Mouse (Mus musculus) liver, adult (tissue): ENCODE results near the gene Samd10.

Source experiments
- GATA4 ChIP-seq: IDR thresholded peaks from 2 replicates; pipeline ENCODE4 v1.6.1; 2014; ENCODE audit warnings: mild to moderate bottlenecking, low read length; ENCODE audit not compliant: insufficient replicate concordance

Gene Samd10

DNA sequence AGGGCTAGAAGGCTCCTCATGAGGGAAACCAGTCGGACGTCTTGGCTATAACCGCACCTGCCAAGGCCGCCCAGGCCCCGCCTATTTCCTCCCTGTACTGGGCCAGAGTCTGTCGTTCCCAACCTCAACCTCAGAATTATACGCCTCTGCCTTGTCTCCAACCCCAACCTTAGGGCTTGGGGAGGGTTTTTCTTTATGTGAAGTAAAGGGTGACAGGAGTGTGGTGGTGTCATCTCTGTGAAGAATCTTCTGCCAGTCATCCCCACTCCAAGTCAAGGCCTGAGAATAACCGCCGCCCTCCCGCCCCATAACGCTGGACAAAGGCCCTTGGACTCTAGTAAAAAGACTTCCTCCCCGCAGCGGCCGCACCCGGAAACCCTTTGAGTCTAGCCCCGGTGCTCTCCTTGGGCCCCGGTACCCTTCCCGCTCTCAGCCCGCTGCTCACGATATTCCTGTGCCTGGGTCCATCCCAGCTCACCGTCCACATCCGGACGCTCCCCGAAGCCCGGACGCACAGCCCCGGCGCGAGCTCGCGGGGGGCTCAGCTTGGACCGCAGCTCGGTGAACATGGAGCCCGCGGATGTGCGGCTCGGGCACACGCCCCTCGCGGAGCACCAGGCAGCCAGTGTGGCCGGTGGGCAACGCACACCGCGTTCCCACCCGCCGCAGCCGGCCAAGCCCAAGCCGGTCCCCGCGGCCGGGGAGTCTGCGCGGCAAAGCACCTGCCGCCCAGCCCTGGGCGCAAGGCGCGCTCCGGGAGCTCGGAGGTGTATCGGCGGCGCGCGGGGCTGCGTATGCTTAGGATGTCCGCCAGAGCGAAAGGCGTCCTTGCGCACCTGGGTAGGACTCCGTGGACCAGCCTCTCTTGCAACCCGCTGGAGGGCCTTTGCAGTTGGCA, at the start of gene Samd10:
Gene Samd10 (minus strand): TSS at position 759 of the 898 bp plus-strand sequence.
- TF ChIP-seq GATA4, result no peak

GRCm38 (mm10) chr2:181646626-181647472, 47.8 kb upstream of the Samd10 start:
- TF ChIP-seq GATA4, result no peak

DNA sequence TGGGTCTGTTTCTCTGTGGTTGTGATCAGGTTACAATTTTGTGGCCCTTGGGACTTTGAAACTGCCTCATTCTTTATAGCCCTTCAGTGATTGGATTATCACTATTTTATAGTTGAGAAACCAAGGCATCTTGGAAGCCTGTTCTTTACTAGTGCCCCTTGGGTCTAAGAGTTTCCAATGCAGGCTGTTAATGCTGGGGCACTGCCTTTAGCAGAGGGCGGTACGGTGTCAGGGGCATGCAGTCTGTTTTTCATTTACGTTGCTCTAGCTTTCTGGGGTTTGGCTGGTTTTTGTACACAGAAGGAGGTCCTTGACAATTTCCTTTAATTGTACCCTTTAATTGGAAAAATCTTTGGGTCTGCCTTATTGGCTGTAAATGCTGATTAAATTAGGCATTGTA, 46.7 kb upstream of the Samd10 start:
- TF ChIP-seq GATA4, result no peak

DNA sequence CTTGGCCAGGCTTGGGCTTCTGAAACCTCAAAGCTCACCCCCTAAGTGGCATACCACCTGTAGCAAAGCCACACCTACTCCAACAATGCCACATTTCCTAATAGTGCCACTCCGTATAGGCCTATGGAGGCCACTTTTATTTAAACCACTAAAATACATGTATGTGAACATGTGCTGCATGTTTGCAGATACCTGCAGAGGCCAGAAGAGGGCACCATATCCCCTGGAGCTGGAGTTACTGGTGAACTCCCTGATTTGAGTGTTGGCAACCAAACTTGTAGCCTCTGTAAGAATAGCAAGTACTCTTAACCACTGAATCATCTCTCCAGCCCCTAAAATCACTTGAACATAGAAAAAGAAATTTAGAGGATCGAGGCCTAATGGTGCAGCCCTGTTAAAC, 45.3 kb upstream of the Samd10 start:
- TF ChIP-seq GATA4, result no peak

- no peak for TF ChIP-seq GATA4
Observed at GRCm38 (mm10) chr2:181635865-181636264, 36.9 kb upstream of the Samd10 start.

- TF ChIP-seq GATA4, result no peak
Observed at GRCm38 (mm10) chr2:181632624-181633023, 33.6 kb upstream of the Samd10 start.

DNA sequence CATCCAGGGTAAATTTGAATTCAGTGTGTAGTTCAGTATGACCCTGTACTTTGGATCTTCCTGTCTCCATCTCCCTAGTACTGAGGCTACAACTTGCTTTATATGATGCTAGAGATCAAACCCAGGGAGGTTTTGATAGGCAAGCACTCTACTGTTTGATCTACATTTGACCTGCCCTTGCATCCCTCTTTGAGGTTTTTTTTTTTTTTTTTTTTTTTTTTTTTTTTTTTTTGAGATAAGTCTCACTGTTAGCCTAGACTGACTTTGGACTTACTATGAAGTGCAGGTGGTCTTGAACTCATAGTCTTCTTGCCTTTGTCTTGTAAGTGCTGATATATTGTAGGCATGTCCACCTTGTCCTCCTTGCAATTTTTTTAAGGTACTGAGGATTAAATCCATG, 29.5 kb upstream of the Samd10 start:
- TF ChIP-seq GATA4, result no peak

DNA sequence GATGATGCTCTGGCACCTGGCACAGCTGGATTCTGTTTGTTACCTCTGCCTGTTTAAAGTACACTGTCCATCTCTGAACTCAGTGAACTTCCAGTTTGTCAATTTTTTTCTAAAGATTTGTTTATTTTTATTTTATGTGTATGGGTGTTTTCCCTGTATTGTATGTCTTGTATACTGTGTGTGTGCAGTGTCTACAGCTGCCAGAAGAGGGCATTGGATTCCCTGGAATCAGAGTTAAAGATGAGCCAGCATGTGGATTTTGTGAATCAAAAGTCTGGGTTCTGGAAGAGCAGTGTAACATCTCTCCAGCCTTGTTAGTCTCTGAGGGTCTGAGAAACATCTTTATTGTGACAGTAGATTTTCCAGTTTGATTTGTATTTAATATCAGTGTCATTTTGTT, 24.4 kb upstream of the Samd10 start:
- TF ChIP-seq GATA4, result no peak

GRCm38 (mm10) chr2:181618761-181619495, 19.9 kb upstream of the Samd10 start:
- no peak for TF ChIP-seq GATA4

GRCm38 (mm10) chr2:181602367-181602766, 3.4 kb upstream of the Samd10 start:
- no peak for TF ChIP-seq GATA4

- TF ChIP-seq GATA4, result no peak
Observed at GRCm38 (mm10) chr2:181601751-181602145, 2.7 kb upstream of the Samd10 start.

DNA sequence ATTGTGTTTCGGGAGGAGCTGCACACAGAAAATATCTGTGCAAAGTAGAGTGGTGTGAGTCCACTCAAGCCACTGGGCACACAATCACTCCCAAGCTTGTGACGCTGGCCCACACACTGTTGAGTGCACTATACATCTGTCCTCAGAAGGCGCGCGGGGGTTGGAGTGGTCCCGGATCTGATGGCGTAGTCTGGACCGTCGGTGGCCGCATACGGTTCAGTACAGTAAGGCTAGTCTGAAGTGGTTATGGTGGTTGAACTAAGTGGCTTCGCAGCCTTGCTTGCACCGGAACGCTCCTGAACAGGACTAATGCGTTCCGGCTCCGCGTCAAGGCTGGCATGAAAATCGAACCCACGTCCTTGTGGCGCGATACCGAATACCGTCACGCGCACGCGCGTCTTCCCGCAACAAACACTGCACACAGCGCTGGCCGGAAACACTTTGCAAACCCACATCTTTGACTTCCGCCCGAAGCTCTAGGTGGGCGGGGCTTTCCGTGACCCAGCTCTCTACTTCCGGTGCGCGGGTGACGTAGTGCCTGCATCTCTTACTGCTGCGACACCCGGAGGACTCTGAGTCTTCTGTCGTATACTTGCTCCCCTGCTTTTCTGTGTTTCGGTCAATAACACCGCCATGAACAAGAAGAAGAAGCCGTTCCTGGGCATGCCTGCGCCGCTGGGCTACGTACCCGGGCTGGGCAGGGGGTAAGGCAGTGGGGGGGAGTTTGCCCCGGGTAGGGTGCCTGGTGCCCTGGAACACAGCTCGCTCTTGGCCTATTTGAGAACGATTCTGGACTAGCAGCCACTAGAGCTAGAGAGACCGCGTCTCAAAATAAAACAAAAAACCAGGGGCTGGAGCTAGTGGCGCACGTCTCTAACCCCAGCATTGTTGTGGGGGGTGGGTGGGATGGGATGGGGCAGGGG, 2.1 kb upstream of the Samd10 start:
- TF ChIP-seq GATA4, result 0 out of 2 replicates have a peak, but pooled peaks have one; percentile 44

GRCm38 (mm10) chr2:181600226-181600758, 1.3 kb upstream of the Samd10 start:
- no peak for TF ChIP-seq GATA4
